Mouse (Mus musculus) forebrain, embryonic 14.5 days (tissue): ENCODE measurements around the gene Megf6. TPM values are rescaled to one million over a fixed set of nuclear protein-coding genes. Genes with fewer than 3 reads are reported as not detected.

Experiments used
- ATAC-seq: fragments of 200-750 bp; cut with Nextera tagmentation; 2 replicates; pipeline ENCODE4 v1.8.0; 2017; ENCODE audit warnings: mild to moderate bottlenecking, moderate library complexity
- DNase-seq: peaks from one replicate; pipeline ENCODE4 v3.0.0-alpha.2; 2015; ENCODE audit warnings: low spot score
- H3K27ac ChIP-seq: fragments of 300-500 bp; sonication (generic); 2 replicates; pipeline ENCODE4 v1.5.1; 2014; ENCODE audit warnings: low read depth, mild to moderate bottlenecking, control low read depth, low read length, moderate library complexity
- H3K27me3 ChIP-seq: fragments of 300-500 bp; sonication (generic); replicated peaks from 2 replicates; pipeline ENCODE4 v1.6.1; 2014; ENCODE audit warnings: low read length, control low read depth, mixed read lengths; ENCODE audit not compliant: control insufficient read depth, insufficient read depth
- H3K36me3 ChIP-seq: fragments of 300-500 bp; sonication (generic); 2 replicates; pipeline ENCODE4 v1.6.1; 2014; ENCODE audit warnings: low read length, control low read depth; ENCODE audit not compliant: control insufficient read depth, insufficient read depth
- H3K4me1 ChIP-seq: fragments of 300-500 bp; sonication (generic); 2 replicates; pipeline ENCODE4 v1.6.1; 2014; ENCODE audit warnings: antibody characterized with exemption, low read length, control low read depth; ENCODE audit not compliant: control insufficient read depth, insufficient read depth
- H3K4me2 ChIP-seq: fragments of 300-500 bp; sonication (generic); 2 replicates; pipeline ENCODE4 v1.6.1; 2014; ENCODE audit warnings: mild to moderate bottlenecking, control low read depth, low read length
- H3K4me3 ChIP-seq: fragments of 300-500 bp; sonication (generic); 2 replicates; pipeline ENCODE4 v1.5.1; 2014; ENCODE audit warnings: low read depth, low read length, control low read depth
- H3K9ac ChIP-seq: fragments of 300-500 bp; sonication (generic); 2 replicates; pipeline ENCODE4 v1.6.1; 2014; ENCODE audit warnings: mild to moderate bottlenecking, low read length, control low read depth, moderate library complexity
- H3K9me3 ChIP-seq: fragments of 300-500 bp; sonication (generic); replicated peaks from 2 replicates; pipeline ENCODE4 v1.6.1; 2016; ENCODE audit warnings: low read length, control low read depth, mixed read lengths; ENCODE audit not compliant: control insufficient read depth
- WGBS: fragments of 180-500 bp; shearing (Covaris S2); extraction: QIAGEN DNeasy Blood & Tissue Kit; methylation state at CpG from one replicate; pipeline ENCODE4 v1.1.7; 2014; 5-methylcytosine and 5-hydroxymethylcytosine counted together
- polyA plus RNA-seq: library from polyadenylated mRNA; unstranded; fragments of >200 nt; fragmentation: Nextera tagmentation; extraction: Ambion mirVana; gene quantifications from 2 replicates; pipeline ENCODE4 v1.2.1, GENCODE M21; 2014

The Megf6 gene
- polyA plus RNA-seq, 1 experiment from 2014 or later = 4.6 TPM

DNA sequence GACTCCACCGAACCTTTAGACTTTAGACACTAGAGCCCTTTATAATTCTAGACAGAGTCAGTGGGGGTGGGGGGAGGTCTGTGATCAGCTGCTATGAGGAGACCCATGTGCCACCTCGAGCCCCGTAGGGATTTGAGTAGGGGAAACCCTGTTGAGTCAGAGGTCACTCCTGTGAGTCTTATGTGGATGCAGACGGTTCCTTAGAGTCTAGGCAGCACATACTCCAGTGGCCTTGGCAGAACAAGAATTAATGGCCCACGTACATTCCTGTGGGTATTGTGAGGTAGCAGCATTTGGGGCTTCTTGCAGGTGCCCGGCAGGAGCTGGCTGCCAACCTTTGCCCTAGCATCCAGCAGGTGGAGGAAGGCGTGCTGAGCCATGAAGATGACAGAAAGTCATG, 60.9 kb downstream of the Megf6 start:
- ATAC-seq (no peak), DNase-seq (no peak)
- H3K9ac ChIP-seq = no peak overlapping the region
- H3K4me1 ChIP-seq = no peaks in the 10 kb centered on the region
- H3K27ac ChIP-seq = no peak overlapping the region
- H3K27me3 ChIP-seq = no peaks in the 10 kb centered on the region
- H3K36me3 ChIP-seq = no peaks in the 10 kb centered on the region
- H3K4me3 ChIP-seq = no peak overlapping the region
- H3K4me2 ChIP-seq = no peak overlapping the region
- H3K9me3 ChIP-seq = no peaks in the 10 kb centered on the region
- WGBS = 83% methylated on average over 7 of the region's 7 CpGs

DNA sequence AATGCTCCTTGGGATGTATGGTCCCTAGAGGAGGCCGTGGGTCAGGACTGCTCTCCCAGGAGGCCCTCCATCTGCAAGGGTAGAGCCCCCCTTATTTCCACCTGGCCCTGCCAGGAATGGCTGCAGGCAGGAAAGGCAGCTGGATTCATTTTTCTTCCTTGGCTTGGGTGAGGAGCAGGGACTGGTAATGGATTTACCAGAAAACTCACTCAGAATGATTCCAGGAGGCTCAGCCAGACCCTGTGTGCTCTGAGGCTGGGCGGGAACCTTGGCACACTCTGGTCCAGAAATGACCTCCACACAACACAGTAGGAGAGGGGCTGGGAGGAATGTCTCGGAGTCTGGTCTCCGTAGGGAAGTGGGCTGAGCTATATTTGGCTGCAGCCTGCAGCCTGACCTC, 61.8 kb downstream of the Megf6 start:
- H3K36me3 ChIP-seq = no peaks in the 10 kb centered on the region
- WGBS = 77% methylated on average over 4 of the region's 4 CpGs
- DNase-seq = no peak
- no peak overlapping the region for H3K9ac ChIP-seq
- H3K27ac ChIP-seq = no peak overlapping the region
- H3K4me3 ChIP-seq = no peak overlapping the region
- no peak overlapping the region for H3K4me2 ChIP-seq
- no peaks in the 10 kb centered on the region for H3K27me3 ChIP-seq
- ATAC-seq = no peak
- H3K4me1 ChIP-seq = peaks cover 6% of the 10 kb centered on the region
- H3K9me3 ChIP-seq = no peaks in the 10 kb centered on the region

DNA sequence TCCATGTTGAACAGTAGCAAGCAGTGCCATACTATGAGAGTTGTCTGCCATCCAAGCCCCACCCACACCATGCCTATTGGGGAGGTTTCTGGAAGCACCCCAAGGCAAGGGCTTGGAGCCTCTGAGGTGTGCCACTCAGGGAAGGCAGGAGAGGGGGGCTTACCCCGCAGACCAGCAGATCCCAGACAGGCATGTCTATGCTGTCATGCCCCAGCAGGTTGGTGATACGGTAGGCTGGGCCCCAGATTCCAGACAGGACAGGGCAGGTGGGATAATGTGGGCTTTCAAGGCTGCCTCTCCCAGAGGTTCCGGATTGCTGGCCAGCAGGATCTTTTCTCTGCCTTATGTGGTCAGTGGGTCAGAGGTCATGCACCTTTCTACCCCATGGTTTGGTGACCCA, 65.5 kb downstream of the Megf6 start:
- Histone ChIP-seq H3K4me2 (no peak overlapping the region), H3K4me1 (peaks cover 8% of the 10 kb centered on the region), H3K4me3 (no peak overlapping the region), H3K9ac (no peak overlapping the region), H3K36me3 (no peaks in the 10 kb centered on the region), H3K27ac (no peak overlapping the region), H3K27me3 (no peaks in the 10 kb centered on the region), H3K9me3 (no peaks in the 10 kb centered on the region)
- DNase-seq = no peak
- peak; percentile 29; the same call in 1 of the 2 replicates for ATAC-seq
- WGBS = 72% methylated on average over 3 of the region's 3 CpGs

DNA sequence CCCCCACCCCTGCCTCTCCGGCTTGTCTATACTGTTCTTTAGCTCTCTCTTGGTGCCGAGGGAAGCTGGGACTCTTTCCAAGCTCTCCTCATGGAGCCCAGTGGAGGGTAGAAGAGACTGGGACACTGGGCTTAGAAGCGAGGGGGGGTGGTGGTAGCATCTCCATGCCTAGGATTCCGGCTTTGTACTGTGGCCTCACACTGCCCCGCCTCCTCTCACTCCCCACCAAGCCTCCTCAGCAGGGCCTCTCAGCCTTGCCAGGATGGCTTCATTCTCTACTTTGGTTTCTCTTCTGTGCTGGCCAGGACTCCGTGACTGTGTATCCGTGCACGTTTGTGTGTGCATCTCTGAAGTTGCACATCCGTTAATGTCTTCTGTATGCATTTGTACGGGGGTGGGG, 66.4 kb downstream of the Megf6 start:
- peak overlapping the region; percentile 37; the same call in 1 of the 2 replicates for H3K9ac ChIP-seq
- 5% methylated on average over 10 of the region's 10 CpGs for WGBS

DNA sequence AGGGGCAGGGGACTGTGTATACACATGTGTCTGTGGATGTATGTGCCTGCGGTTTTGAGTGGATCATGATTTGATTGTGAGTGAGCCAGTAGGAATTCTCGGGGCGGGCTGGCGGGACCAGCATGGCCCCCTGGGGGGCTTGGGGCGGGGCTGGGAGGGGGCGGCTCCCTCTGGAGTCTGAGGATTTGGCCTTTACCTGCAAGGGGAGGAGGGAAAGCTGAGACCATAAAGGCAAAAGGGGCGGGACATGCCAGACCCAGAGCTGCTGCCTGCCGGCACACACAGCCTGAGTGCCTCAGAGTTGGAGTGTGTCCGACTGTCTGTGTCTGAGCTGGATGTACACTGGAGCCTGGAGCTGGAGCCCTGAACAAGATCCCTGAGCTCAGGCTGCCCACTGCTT, 66.8 kb downstream of the Megf6 start:
- Histone ChIP-seq H3K9me3 (no peaks in the 10 kb centered on the region), H3K27ac (no peak overlapping the region), H3K27me3 (no peaks in the 10 kb centered on the region), H3K4me2 (peak overlapping the region; percentile 41), H3K36me3 (no peaks in the 10 kb centered on the region), H3K9ac (peak overlapping the region; percentile 37), H3K4me3 (no peak overlapping the region), H3K4me1 (peaks cover 8% of the 10 kb centered on the region)
- peak; percentile 23 for DNase-seq
- ATAC-seq = peak; percentile 50
- WGBS = 1% methylated on average over 9 of the region's 9 CpGs

More for the DNA sequence above, 66.4 kb downstream of the Megf6 start:
- ATAC-seq (peak; percentile 23; the same call in 1 of the 2 replicates), DNase-seq (peak; percentile 38)
- Histone ChIP-seq H3K4me2 (peak overlapping the region; percentile 41), H3K27ac (no peak overlapping the region), H3K27me3 (no peaks in the 10 kb centered on the region), H3K9me3 (no peaks in the 10 kb centered on the region), H3K4me1 (peaks cover 8% of the 10 kb centered on the region), H3K36me3 (no peaks in the 10 kb centered on the region), H3K4me3 (no peak overlapping the region)

DNA sequence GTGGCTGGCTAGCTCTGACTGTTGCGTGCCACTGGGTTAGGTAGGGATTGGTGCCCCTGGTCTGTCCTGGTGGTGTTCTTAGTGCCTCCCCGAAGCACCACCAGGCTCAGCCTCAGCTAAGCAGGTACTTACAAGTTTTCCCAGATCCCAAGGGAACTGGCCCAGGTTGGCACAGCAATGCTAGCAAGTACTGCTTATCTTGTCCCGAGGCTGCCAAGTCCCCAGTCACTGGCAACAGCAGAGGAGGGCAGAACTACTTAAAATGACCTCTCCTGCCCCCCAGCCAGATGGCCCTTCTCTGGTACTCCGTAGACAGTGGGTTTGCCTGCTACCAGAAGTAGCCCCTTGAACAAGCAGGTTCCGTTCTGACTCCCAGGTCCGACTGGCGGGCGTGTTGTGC, 68.7 kb downstream of the Megf6 start:
- peaks cover 8% of the 10 kb centered on the region for H3K4me1 ChIP-seq
- H3K9me3 ChIP-seq = no peaks in the 10 kb centered on the region
- H3K9ac ChIP-seq = no peak overlapping the region
- no peak for DNase-seq
- H3K36me3 ChIP-seq = no peaks in the 10 kb centered on the region
- no peak overlapping the region for H3K4me3 ChIP-seq
- H3K4me2 ChIP-seq = no peak overlapping the region
- no peaks in the 10 kb centered on the region for H3K27me3 ChIP-seq
- ATAC-seq = no peak
- H3K27ac ChIP-seq = no peak overlapping the region
- WGBS = 88% methylated on average over 8 of the region's 8 CpGs

DNA sequence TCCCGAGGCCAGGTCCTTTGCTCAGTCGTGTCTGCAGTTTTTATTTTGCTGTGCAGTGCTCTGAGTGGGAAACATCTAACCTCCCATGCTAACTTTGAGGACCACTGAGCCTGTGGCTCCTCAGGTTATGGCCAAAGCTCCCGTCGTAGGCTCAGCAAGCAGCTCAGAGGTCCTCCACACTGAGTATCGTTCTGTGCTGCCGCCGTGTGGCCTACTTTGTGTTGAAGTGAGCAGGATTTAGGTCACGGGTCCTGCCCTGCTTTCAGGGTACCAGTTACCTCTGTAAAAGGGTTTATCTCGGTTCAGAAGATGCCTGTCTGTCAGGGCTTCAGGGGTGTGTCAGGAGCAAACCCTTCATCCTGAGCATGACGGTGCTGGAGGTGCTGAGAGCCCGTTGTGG, 70.1 kb downstream of the Megf6 start:
- 67% methylated on average over 11 of the region's 11 CpGs for WGBS
- Histone ChIP-seq H3K36me3 (no peaks in the 10 kb centered on the region), H3K4me3 (no peak overlapping the region), H3K4me2 (no peak overlapping the region), H3K9ac (no peak overlapping the region), H3K27ac (no peak overlapping the region), H3K27me3 (no peaks in the 10 kb centered on the region), H3K9me3 (no peaks in the 10 kb centered on the region), H3K4me1 (peaks cover 8% of the 10 kb centered on the region)
- DNase-seq = no peak
- ATAC-seq = no peak

DNA sequence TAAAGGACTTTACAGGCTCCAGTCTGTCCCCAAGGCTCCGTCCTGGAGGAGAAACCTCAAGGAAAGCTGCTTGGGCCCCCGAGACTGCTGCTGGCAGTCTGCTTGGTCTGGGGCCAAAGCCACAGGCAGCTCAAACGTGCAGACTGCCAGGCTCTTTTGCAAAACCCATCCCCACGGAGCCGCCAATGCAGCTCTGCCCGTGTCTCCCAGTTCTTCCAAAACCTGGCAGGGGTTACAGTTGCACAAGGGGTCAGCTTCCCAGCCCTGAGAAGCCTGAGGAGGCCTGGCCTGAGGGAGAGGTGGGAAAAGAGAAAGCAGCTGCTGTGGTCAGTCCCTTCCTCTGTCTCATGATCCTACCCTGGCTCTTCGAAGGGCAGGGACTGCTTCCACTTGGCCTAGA, 74.8 kb downstream of the Megf6 start:
- 76% methylated on average over 7 of the region's 7 CpGs for WGBS
- Histone ChIP-seq H3K9me3 (no peaks in the 10 kb centered on the region), H3K4me1 (no peaks in the 10 kb centered on the region), H3K27me3 (no peaks in the 10 kb centered on the region), H3K27ac (no peak overlapping the region), H3K4me3 (no peak overlapping the region), H3K36me3 (no peaks in the 10 kb centered on the region), H3K4me2 (no peak overlapping the region), H3K9ac (no peak overlapping the region)
- DNase-seq (no peak), ATAC-seq (no peak)

DNA sequence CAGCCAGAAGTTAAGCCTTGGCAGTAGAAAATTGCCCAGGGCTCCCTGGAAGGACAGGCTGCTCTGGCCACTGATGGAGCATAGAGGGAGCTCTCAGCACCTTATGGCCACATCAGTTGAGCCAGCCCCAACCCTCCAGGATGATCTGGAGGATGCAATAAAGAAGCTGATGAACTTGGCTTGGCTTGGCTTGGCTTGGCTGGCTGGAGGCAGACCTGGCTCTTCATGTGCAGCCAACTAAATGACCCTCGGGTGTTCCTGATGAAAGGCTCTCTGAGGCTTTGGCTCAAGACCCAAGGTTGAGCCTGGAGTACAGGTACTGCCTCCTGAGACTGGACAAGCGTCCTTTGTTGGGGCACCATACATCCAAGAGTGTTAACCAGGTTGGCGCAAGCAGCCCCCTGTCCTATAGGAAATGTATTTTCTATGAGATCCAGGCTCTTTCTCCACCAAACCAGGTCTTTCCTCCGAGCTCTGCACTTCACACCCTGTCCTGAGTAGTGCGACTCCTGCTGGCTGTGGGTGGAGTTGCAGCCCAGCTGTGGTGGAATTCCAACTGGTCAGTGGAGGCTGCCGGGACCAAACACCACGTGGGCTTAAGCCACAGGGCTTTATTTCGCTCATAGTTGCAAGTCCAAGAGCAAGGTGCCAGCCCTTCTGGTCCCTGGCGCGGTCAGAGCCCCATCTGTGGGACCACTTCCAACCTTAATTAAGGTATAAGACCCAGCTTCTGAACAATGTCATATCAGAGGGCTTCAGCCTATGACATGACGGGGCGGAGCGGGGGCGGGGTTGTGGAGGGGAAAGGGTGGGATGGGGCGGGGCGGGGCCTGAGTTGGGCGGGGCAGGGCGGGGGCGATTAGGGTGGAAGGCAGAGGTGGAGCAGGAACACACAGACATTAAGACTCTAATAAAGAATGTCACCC, 75.8 kb downstream of the Megf6 start:
- Histone ChIP-seq H3K4me3 (no peak overlapping the region), H3K27me3 (no peaks in the 10 kb centered on the region), H3K9ac (no peak overlapping the region), H3K27ac (no peak overlapping the region), H3K36me3 (no peaks in the 10 kb centered on the region), H3K9me3 (no peaks in the 10 kb centered on the region), H3K4me1 (no peaks in the 10 kb centered on the region), H3K4me2 (0 out of 2 replicates have a peak overlapping the region, but pooled peaks have one; percentile 20)
- ATAC-seq = peak; percentile 47
- DNase-seq = peak; percentile 67
- 8% methylated on average over 17 of the region's 19 CpGs for WGBS
